Mouse (Mus musculus): ENCODE results near the gene 4930595D18Rik. TPM values are rescaled to one million over a fixed set of nuclear protein-coding genes. Genes with fewer than 3 reads are reported as not detected.

4930595D18Rik gene
- polyA plus RNA-seq (2015; fragmentation: Nextera tagmentation; extraction: Ambion mirVana) = 0.21 TPM in 1 of 2 replicates, not detected in the other

DNA sequence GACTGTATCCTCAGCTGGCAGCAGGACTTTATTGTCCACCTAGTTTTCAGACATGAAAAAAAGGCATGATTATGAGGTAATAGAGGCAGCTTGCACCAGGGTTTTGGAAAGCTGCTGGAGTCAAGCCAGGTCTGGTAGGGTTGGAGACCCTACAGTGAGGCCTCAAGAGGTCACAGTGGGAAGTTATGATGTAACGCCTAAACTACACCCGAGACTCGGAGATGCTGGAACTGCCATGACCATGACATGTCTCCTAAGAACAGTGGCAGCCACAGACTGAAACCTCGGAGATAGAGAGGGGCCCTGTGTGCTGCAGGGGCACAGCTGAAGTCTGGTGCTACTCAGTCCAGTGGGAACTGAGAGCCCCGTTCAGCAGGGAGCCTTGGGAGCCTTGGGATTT lies at the start of gene 4930595D18Rik:
Gene 4930595D18Rik (minus strand): TSS at position 16 of the 400 bp plus-strand sequence.
- WGBS = 77% methylated on average over 5 of the region's 5 CpGs

DNA sequence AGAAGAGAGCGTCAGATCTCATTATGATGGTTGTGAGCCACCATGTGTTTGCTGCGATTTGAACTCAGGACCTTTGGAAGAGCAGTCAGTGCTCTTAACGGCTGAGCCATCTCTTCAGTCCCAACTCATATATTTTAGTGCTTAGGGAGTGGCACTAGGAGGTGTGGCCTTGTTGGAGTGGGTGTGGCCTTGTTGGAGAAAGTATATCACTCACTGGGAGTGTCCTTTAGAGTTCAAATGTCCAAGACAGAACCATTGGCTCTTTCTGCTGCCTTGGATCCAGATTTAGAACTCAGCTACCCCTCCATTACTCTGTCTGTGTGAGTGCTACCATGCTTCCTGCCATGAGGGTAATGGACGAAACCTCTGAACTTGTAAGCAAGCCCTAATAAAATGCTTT lies 49.5 kb upstream of the 4930595D18Rik start:
- ATAC-seq (ENCODE audit: low FRiP score) = no peak
- Histone ChIP-seq H3K27ac (no peak overlapping the region), H3K27me3 (no peaks in the 10 kb centered on the region), H3K9me3 (no peaks in the 10 kb centered on the region), H3K36me3 (peaks cover 23% of the 10 kb centered on the region), H3K4me1 (replicated peaks) (peaks cover 7% of the 10 kb centered on the region), H3K4me3 (no peak overlapping the region), H3K9ac (no peak overlapping the region), H3K4me2 (no peak overlapping the region)
- WGBS = 94% methylated on average over 4 of the region's 4 CpGs

More for the DNA sequence above, at the start of gene 4930595D18Rik:
- Histone ChIP-seq H3K9me3 (no peaks in the 10 kb centered on the region), H3K36me3 (no peaks in the 10 kb centered on the region), H3K4me3 (no peak within 1 kb of the TSS), H3K4me1 (replicated peaks) (peaks cover 18% of the 10 kb centered on the region; the same call in 1 of the 2 replicates), H3K27me3 (no peaks in the 10 kb centered on the region), H3K9ac (no peak within 1 kb of the TSS), H3K4me2 (no peak within 1 kb of the TSS), H3K27ac (no peak within 1 kb of the TSS)
- ATAC-seq (ENCODE audit: low FRiP score) = no peak

DNA sequence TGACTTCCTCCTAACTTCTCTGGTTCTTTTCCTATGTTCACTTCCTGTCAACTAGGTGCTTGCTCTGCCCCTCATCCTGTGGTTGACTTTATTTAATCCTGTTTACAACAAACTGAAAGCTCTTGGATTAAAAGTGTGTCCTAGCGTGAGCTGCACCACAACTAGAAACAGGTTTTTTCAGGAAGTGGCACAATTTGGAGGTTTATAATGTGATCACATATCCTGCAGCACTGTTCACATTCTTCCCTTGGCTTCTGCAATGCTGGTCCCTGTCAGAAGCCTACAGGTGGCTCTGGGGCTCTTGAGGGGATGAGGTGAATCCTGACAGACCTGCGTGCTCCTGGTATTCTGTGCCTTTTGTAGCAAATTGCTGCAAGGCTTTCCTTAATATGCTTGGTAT lies 46.5 kb upstream of the 4930595D18Rik start:
- H3K9ac ChIP-seq = no peak overlapping the region
- H3K4me3 ChIP-seq = no peak overlapping the region
- H3K4me2 ChIP-seq = no peak overlapping the region
- no peaks in the 10 kb centered on the region for H3K4me1 ChIP-seq (replicated peaks)
- H3K9me3 ChIP-seq = no peaks in the 10 kb centered on the region
- no peaks in the 10 kb centered on the region for H3K27me3 ChIP-seq
- H3K27ac ChIP-seq = no peak overlapping the region
- 97% methylated on average over 2 of the region's 2 CpGs for WGBS
- ATAC-seq (ENCODE audit: low FRiP score) = no peak
- peaks cover 10% of the 10 kb centered on the region for H3K36me3 ChIP-seq

DNA sequence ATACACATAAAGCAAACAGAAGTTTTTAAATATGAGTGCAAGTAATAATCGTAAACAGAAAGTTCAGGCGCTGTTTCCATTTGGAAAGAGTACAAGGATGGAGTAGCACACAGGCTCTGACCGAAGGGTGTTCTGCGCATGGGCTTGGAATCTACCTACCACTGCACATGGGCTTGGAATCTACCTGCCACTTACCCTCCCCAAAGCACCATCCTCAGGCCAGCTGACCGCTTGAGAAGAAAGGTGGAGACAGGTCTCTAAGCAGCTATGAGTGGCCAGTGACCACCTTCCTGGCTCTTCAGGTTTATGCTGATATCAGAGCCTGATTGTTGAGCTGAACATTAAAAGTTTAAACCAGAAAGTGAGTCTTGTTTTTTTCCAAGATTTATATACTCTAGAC lies 44.2 kb upstream of the 4930595D18Rik start:
- WGBS = 95% methylated on average over 5 of the region's 5 CpGs
- H3K4me1 ChIP-seq (replicated peaks) = peaks cover 9% of the 10 kb centered on the region; the same call in 1 of the 2 replicates
- H3K36me3 ChIP-seq = peaks cover 14% of the 10 kb centered on the region; the same call in 1 of the 2 replicates
- no peaks in the 10 kb centered on the region for H3K27me3 ChIP-seq
- no peak for ATAC-seq (ENCODE audit: low FRiP score)
- H3K9me3 ChIP-seq = no peaks in the 10 kb centered on the region
- no peak overlapping the region for H3K27ac ChIP-seq
- H3K4me3 ChIP-seq = no peak overlapping the region
- H3K4me2 ChIP-seq = no peak overlapping the region
- no peak overlapping the region for H3K9ac ChIP-seq

DNA sequence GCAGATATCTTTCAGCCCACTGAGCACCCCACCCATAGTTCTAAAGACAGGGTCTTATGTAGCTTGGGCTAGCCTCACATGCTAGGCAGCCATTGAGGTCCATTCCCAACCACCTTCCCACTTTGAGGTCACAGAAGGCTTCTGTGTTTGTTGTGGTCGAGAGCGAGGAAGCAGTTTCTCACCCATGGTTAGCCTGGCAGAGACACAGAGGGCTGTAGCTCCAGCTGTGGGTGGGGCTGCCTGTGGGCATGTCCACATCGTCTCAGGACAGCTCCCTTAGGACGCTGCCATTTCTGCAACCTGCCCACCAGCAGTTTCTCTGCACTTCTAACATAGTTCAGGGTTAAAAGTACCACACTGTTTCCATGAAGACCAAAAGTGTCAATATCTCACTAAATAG lies 43.1 kb upstream of the 4930595D18Rik start:
- no peaks in the 10 kb centered on the region for H3K27me3 ChIP-seq
- peaks cover 21% of the 10 kb centered on the region for H3K36me3 ChIP-seq
- no peak overlapping the region for H3K4me3 ChIP-seq
- WGBS = 83% methylated on average over 4 of the region's 4 CpGs
- H3K27ac ChIP-seq = no peak overlapping the region
- no peak for ATAC-seq (ENCODE audit: low FRiP score)
- no peak overlapping the region for H3K4me2 ChIP-seq
- peaks cover 1% of the 10 kb centered on the region; the same call in 1 of the 2 replicates for H3K9me3 ChIP-seq
- peaks cover 9% of the 10 kb centered on the region; the same call in 1 of the 2 replicates for H3K4me1 ChIP-seq (replicated peaks)
- H3K9ac ChIP-seq = no peak overlapping the region

DNA sequence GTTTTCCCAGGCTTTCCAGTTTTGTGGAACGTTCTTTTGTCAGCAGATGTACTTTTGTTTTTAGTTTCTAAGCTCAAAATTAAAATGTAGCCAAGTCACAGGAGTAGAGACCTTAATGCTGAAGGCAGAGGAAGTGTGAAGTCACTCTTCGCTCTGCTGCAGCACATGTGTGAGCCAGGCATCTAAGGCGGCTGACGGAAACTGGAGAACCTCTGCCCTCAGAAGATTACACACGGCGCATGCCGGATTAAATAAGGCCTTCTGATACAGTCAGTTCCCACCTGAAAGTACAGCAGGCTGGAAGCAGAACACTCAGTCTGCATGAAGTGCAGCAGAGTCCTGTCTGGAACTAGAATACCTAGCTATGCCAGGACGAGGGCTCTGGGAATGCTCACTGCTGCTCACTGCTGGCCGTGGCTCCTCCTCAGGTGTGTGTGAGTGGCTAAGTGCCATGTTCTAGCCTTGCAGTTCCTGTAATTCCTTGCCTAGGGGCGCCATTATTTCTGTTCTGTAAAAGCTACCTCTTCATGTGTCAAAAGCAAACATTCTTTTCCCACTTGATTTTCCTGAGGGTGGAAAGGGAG lies 41.0 kb upstream of the 4930595D18Rik start:
- Histone ChIP-seq H3K4me2 (no peak overlapping the region), H3K4me3 (no peak overlapping the region), H3K9me3 (peaks cover 7% of the 10 kb centered on the region; the same call in 1 of the 2 replicates), H3K36me3 (peaks cover 42% of the 10 kb centered on the region), H3K9ac (peak overlapping the region; percentile 24; the same call in 1 of the 2 replicates), H3K27me3 (no peaks in the 10 kb centered on the region), H3K4me1 (replicated peaks) (peaks cover 9% of the 10 kb centered on the region; the same call in 1 of the 2 replicates), H3K27ac (peak overlapping the region; percentile 44; the same call in 1 of the 2 replicates)
- no peak for ATAC-seq (ENCODE audit: low FRiP score)
- WGBS = 78% methylated on average over 10 of the region's 10 CpGs

DNA sequence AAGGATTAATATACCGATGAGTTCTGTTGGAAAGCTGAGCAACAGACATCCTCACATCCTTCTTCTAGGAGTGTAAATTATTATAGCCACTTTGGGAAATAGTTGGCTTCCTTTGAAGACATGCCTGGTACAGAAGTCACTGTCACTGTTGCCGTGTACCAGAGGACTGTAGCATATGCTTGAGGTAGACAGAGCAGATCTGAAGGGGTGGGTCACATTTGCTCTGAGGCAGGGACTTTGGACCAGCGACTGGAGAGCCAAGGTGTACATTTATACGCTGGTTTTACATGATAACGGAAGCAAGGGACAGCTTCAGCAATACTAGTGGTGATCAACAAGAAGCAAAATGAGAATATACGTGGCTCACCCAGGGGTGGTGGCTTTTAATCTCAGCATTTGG lies 34.6 kb upstream of the 4930595D18Rik start:
- WGBS = 96% methylated on average over 6 of the region's 6 CpGs

DNA sequence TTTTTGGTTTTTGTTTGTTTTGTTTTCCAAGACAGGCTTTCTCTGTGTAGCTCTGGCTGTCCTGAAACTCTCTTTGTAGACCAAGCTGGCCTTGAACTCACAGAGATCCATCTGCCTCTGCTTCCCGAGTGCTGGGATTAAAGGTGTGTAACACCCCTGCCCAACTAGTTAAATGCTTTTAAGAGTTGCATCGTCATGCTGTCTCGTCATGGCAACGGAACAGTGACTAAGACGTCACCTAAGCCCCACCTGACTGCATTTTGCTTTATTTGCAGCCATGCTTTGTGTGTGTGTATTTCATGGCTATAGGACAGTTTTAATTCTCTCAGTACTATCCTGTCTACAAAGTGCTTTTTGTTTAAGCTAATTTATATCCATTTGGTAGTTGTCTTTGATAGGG lies 27.4 kb upstream of the 4930595D18Rik start:
- Histone ChIP-seq H3K36me3 (0 out of 2 replicates have a peak, but pooled peaks cover 4% of the 10 kb centered on the region), H3K4me2 (no peak overlapping the region), H3K27ac (no peak overlapping the region), H3K9me3 (no peaks in the 10 kb centered on the region), H3K9ac (no peak overlapping the region), H3K4me1 (replicated peaks) (no peaks in the 10 kb centered on the region), H3K27me3 (no peaks in the 10 kb centered on the region), H3K4me3 (no peak overlapping the region)
- WGBS = 78% methylated on average over 5 of the region's 5 CpGs
- no peak for ATAC-seq (ENCODE audit: low FRiP score)

More for the DNA sequence above, 34.6 kb upstream of the 4930595D18Rik start:
- H3K4me1 ChIP-seq (replicated peaks) = no peaks in the 10 kb centered on the region
- no peak overlapping the region for H3K4me3 ChIP-seq
- H3K9ac ChIP-seq = no peak overlapping the region
- no peaks in the 10 kb centered on the region for H3K27me3 ChIP-seq
- H3K9me3 ChIP-seq = peaks cover 7% of the 10 kb centered on the region; the same call in 1 of the 2 replicates
- H3K4me2 ChIP-seq = no peak overlapping the region
- H3K27ac ChIP-seq = no peak overlapping the region
- H3K36me3 ChIP-seq = peaks cover 31% of the 10 kb centered on the region
- no peak for ATAC-seq (ENCODE audit: low FRiP score)

DNA sequence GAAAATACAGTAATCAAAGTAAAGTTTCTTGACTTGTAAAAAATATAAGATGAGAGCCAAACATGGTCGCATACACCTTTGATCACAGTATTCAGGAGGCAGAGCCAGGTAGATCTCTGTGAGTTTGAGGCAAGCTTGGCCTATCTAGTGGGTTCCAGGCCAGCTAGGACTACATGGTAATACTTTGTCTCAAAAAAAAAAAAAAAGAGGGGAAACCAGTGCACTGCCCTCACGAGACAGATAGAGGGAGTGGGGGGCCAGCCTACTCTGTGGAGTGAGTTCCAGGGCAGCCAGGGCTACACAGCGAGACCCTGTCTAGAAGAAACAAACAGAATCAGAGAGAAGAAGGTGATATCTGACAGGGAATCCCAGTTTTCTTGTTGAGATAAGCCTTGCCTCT lies 23.4 kb upstream of the 4930595D18Rik start:
- Histone ChIP-seq H3K36me3 (0 out of 2 replicates have a peak, but pooled peaks cover 4% of the 10 kb centered on the region), H3K9ac (no peak overlapping the region), H3K4me2 (no peak overlapping the region), H3K27ac (no peak overlapping the region), H3K4me1 (replicated peaks) (peaks cover 17% of the 10 kb centered on the region), H3K27me3 (no peaks in the 10 kb centered on the region), H3K4me3 (no peak overlapping the region), H3K9me3 (no peaks in the 10 kb centered on the region)
- 83% methylated on average over 3 of the region's 3 CpGs for WGBS
- no peak for ATAC-seq (ENCODE audit: low FRiP score)

DNA sequence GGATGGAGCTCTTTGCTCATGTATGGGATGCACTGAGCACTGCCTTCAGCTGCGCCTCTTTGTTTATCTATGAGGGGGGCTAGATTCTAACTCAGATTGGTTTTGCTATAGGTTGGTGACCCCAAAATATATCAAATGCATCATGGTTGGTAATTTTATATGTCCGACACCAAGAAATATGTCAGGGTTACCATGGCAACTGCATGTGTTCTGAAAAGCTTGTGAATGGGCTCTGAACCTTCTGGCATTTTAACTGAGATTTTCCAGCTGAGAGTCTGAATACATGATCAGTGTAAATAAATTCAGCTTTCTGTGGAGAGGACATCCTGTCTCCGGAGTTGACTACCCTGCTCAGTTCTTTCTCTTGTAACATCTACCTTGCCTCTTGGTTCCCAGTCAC lies 19.7 kb upstream of the 4930595D18Rik start:
- Histone ChIP-seq H3K9ac (no peak overlapping the region), H3K4me2 (no peak overlapping the region), H3K27ac (peak overlapping the region; percentile 52)

DNA sequence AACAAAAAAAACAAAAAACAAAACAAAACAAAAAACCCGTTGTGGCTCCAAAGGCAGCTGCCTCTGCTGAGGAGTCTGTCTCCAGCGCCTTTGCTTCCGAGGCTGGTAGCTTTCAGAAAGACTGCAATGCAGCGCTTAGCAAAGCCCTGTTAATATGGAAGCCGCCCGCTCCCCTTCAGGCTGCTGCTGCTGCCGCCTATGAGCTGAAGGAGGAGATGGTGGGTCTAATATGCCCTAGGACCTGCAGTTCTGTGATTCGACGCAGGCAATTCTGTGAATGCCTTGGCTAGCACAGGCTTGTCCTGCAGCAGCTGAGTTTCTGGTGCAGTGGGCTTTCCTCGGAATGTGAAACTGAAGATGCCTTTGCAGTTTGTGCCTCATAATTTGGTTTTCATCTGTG lies 18.8 kb upstream of the 4930595D18Rik start:
- Histone ChIP-seq H3K9me3 (no peaks in the 10 kb centered on the region), H3K27ac (peak overlapping the region; percentile 36), H3K4me3 (no peak overlapping the region), H3K36me3 (0 out of 2 replicates have a peak, but pooled peaks cover 3% of the 10 kb centered on the region), H3K4me1 (replicated peaks) (peaks cover 23% of the 10 kb centered on the region), H3K27me3 (no peaks in the 10 kb centered on the region), H3K4me2 (0 out of 2 replicates have a peak overlapping the region, but pooled peaks have one; percentile 2), H3K9ac (no peak overlapping the region)
- ATAC-seq (ENCODE audit: low FRiP score) = no peak
- WGBS = 61% methylated on average over 10 of the region's 10 CpGs

More for the DNA sequence above, 19.7 kb upstream of the 4930595D18Rik start:
- Histone ChIP-seq H3K27me3 (no peaks in the 10 kb centered on the region), H3K4me3 (no peak overlapping the region), H3K4me1 (replicated peaks) (peaks cover 23% of the 10 kb centered on the region), H3K36me3 (0 out of 2 replicates have a peak, but pooled peaks cover 7% of the 10 kb centered on the region), H3K9me3 (no peaks in the 10 kb centered on the region)
- no peak for ATAC-seq (ENCODE audit: low FRiP score)
- 41% methylated on average over 3 of the region's 3 CpGs for WGBS

DNA sequence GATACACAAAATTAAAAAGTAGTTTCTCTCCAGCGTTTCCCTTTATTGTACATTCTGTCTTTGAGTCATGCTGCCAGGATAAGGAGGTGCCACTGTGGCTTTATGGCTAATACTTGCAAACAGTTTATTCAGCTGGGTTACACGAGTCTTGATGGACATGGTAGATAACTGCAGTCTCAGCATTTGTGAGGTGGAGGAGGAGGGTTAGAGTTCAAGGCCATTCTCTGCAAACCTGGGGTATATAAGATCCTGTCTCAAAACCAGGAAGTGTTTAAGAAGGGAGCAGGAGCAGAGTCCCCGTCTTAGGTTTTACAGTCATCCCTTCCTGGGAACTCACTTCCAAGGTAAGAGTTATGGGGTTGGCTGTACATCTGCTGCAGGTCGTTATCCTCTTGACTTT lies 12.3 kb upstream of the 4930595D18Rik start:
- no peak overlapping the region for H3K27ac ChIP-seq
- 91% methylated on average over 4 of the region's 4 CpGs for WGBS
- H3K9me3 ChIP-seq = no peaks in the 10 kb centered on the region
- no peak overlapping the region for H3K9ac ChIP-seq
- no peak for ATAC-seq (ENCODE audit: low FRiP score)
- no peaks in the 10 kb centered on the region for H3K27me3 ChIP-seq
- H3K4me2 ChIP-seq = no peak overlapping the region
- peaks cover 17% of the 10 kb centered on the region for H3K4me1 ChIP-seq (replicated peaks)
- H3K4me3 ChIP-seq = no peak overlapping the region
- 0 out of 2 replicates have a peak, but pooled peaks cover 3% of the 10 kb centered on the region for H3K36me3 ChIP-seq

DNA sequence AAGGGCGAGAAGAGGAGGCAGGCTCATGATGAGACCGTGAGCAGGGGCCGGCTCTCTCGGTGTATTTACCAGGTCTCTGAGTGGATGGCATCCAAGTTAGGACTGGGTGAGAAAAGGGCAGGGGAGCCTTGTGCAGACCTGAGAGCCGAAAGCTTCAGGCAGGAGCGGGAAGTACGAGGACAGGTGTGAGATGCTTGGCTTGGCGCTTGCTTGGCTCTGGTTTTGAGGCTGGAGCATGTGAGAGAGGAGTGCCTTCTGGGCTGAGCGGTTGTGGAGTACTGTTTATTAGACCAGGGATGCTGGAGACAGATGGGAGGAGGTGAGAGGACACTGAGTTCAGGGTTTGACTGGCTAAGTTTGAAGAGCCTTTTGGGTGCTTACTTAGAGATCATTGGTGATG lies 9.0 kb upstream of the 4930595D18Rik start:
- no peak overlapping the region for H3K4me3 ChIP-seq
- 0 out of 2 replicates have a peak overlapping the region, but pooled peaks have one; percentile 36 for H3K9ac ChIP-seq
- H3K4me2 ChIP-seq = no peak overlapping the region
- no peaks in the 10 kb centered on the region for H3K9me3 ChIP-seq
- WGBS = 76% methylated on average over 9 of the region's 9 CpGs
- H3K4me1 ChIP-seq (replicated peaks) = peaks cover 24% of the 10 kb centered on the region
- no peaks in the 10 kb centered on the region for H3K36me3 ChIP-seq
- ATAC-seq (ENCODE audit: low FRiP score) = no peak
- H3K27me3 ChIP-seq = no peaks in the 10 kb centered on the region
- H3K27ac ChIP-seq = 0 out of 2 replicates have a peak overlapping the region, but pooled peaks have one; percentile 44
